Mouse (Mus musculus) hindbrain, embryonic 10.5 days (tissue): Measurements from ENCODE around the gene Arpc4. TPM values are rescaled to one million over a fixed set of nuclear protein-coding genes. Genes with fewer than 3 reads are reported as not detected.

Source experiments
- polyA plus RNA-seq: library from polyadenylated mRNA; unstranded; fragments of >200 nt; fragmentation: Nextera tagmentation; extraction: Ambion mirVana; gene quantifications from 2 replicates; pipeline ENCODE4 v1.2.1, GENCODE M21; 2016

Gene Arpc4
- polyA plus RNA-seq, 1 experiment from 2014 or later = 423 TPM

Other genes with a start within 250 kb of the Arpc4 start
- 12.1 and 20.8 TPM in 2 replicates for gene Lhfpl4, start 182.7 kb upstream of the Arpc4 start, polyA plus RNA-seq
- gene Mtmr14, start 140.3 kb upstream of the Arpc4 start, polyA plus RNA-seq = 45.7 and 52.3 TPM in 2 replicates
- gene Cpne9, start 95.8 kb upstream of the Arpc4 start, polyA plus RNA-seq = 0.35 and 0.58 TPM in 2 replicates
- gene Brpf1, start 71.0 kb upstream of the Arpc4 start, polyA plus RNA-seq = 25.4 and 26.9 TPM in 2 replicates
- gene Ogg1, start 51.1 kb upstream of the Arpc4 start, polyA plus RNA-seq = 15.7 and 16.1 TPM in 2 replicates
- gene Camk1, start 34.1 kb upstream of the Arpc4 start, polyA plus RNA-seq = 42.3 and 58.0 TPM in 2 replicates
- 63.1 and 63.9 TPM in 2 replicates for gene Tada3, start 232 bp upstream of the Arpc4 start, polyA plus RNA-seq
- gene Ttll3, start 11.1 kb downstream of the Arpc4 start, polyA plus RNA-seq = 5.3 and 7.4 TPM in 2 replicates
- 34.9 and 36.3 TPM in 2 replicates for gene Rpusd3, start 41.2 kb downstream of the Arpc4 start, polyA plus RNA-seq
- gene Cidec, start 57.6 kb downstream of the Arpc4 start, polyA plus RNA-seq = not detected in 2 replicates
- 86.5 and 87.9 TPM in 2 replicates for gene Jagn1, start 64.5 kb downstream of the Arpc4 start, polyA plus RNA-seq
- gene Il17re, start 80.4 kb downstream of the Arpc4 start, polyA plus RNA-seq = 1.7 and 2.2 TPM in 2 replicates
- 6.0 and 6.7 TPM in 2 replicates for gene Il17rc, start 93.3 kb downstream of the Arpc4 start, polyA plus RNA-seq
- 36.7 and 42.5 TPM in 2 replicates for gene Creld1, start 105.2 kb downstream of the Arpc4 start, polyA plus RNA-seq
- gene Prrt3, start 123.8 kb downstream of the Arpc4 start, polyA plus RNA-seq = 1.8 TPM in 2 replicates
- 79.0 and 81.8 TPM in 2 replicates for gene Emc3, start 153.5 kb downstream of the Arpc4 start, polyA plus RNA-seq
- 13.2 and 18.1 TPM in 2 replicates for gene Fancd2, start 153.6 kb downstream of the Arpc4 start, polyA plus RNA-seq
- gene Fancd2os, start 222.6 kb downstream of the Arpc4 start, polyA plus RNA-seq = 0.20 and 0.21 TPM in 2 replicates
- 209 and 225 TPM in 2 replicates for gene Brk1, start 226.7 kb downstream of the Arpc4 start, polyA plus RNA-seq
- 43.0 and 45.8 TPM in 2 replicates for gene Vhl, start 245.8 kb downstream of the Arpc4 start, polyA plus RNA-seq